Mouse (Mus musculus) MEL (cell line): ENCODE measurements around the gene Chid1. TPM values are rescaled to one million over a fixed set of nuclear protein-coding genes. Genes with fewer than 3 reads are reported as not detected.

Experiments
- DNase-seq: peaks from one replicate; pipeline ENCODE4 v3.0.0; 2011; ENCODE audit warnings: low read depth, low spot score
- H3K27ac ChIP-seq: 2 replicates; pipeline ENCODE4 v1.5.1; 2012; ENCODE audit warnings: low read depth, mild to moderate bottlenecking, control low read depth, low read length, moderate library complexity; ENCODE audit not compliant: control insufficient read depth
- H3K27me3 ChIP-seq, 2 experiments: fragments of 150-350 bp in 1 of 2; sonication (generic) in 1 of 2; 2 replicates each; pipeline ENCODE4 v1.6.1; 2012; ENCODE audit warnings: low read length in 2 of 2, mild to moderate bottlenecking in 2 of 2, improper control_type of control experiment in 1 of 2, moderate library complexity in 1 of 2; ENCODE audit not compliant: insufficient read depth in 2 of 2, control insufficient read depth in 1 of 2
- H3K36me3 ChIP-seq, 2 experiments: 2 replicates each; pipeline ENCODE4 v1.6.1; 2012 to 2014; ENCODE audit warnings: low read length in 2 of 2, improper control_type of control experiment in 1 of 2, inconsistent platforms in 1 of 2, mild to moderate bottlenecking in 1 of 2; ENCODE audit not compliant: insufficient read depth in 2 of 2, control insufficient read depth in 1 of 2
- H3K4me1 ChIP-seq, 2 experiments: fragments of 150-350 bp in 1 of 2; sonication (generic) in 1 of 2; 2 replicates each; pipeline ENCODE4 v1.6.1; 2012; ENCODE audit warnings: low read length in 2 of 2, improper control_type of control experiment in 1 of 2, mild to moderate bottlenecking in 1 of 2; ENCODE audit not compliant: insufficient read depth in 2 of 2, control insufficient read depth in 1 of 2
- H3K4me3 ChIP-seq, 2 experiments: fragments of 150-350 bp in 1 of 2; sonication (generic) in 1 of 2; 2 replicates each; pipeline ENCODE4 v1.5.1; 2012; ENCODE audit warnings: low read depth in 2 of 2, low read length in 2 of 2, mild to moderate bottlenecking in 2 of 2, moderate library complexity in 2 of 2, control low read depth in 1 of 2, improper control_type of control experiment in 1 of 2; ENCODE audit not compliant: control insufficient read depth in 1 of 2, insufficient read depth in 1 of 2
- H3K79me2 ChIP-seq: 2 replicates; pipeline ENCODE4 v1.6.1; 2012; ENCODE audit warnings: mild to moderate bottlenecking, low read length, moderate library complexity; ENCODE audit not compliant: control insufficient read depth, poor library complexity, insufficient read depth
- H3K9ac ChIP-seq: 2 replicates; pipeline ENCODE4 v1.6.1; 2012; ENCODE audit warnings: low read depth, mild to moderate bottlenecking, control low read depth, low read length, moderate library complexity; ENCODE audit not compliant: control insufficient read depth, poor library complexity, severe bottlenecking
- H3K9me3 ChIP-seq: fragments of 150-350 bp; sonication (generic); replicated peaks from 2 replicates; pipeline ENCODE4 v1.6.1; 2012; ENCODE audit warnings: mild to moderate bottlenecking, low read length, improper control_type of control experiment, moderate library complexity; ENCODE audit not compliant: insufficient read depth
- CHD1 ChIP-seq: IDR thresholded peaks from 2 replicates; pipeline ENCODE4 v1.6.1; 2012; ENCODE audit warnings: low read depth, mild to moderate bottlenecking, inconsistent platforms, low read length, improper control_type of control experiment
- CHD2 ChIP-seq: IDR thresholded peaks from 2 replicates; pipeline ENCODE4 v1.6.1; 2011; ENCODE audit warnings: low read length, improper control_type of control experiment
- CTCF ChIP-seq, 3 experiments: IDR thresholded peaks in 2 of 3; conservative IDR thresholded peaks in 1 of 3; 2 replicates each; pipeline ENCODE4 v1.5.1; 2011 to 2012; ENCODE audit warnings: low read length in 3 of 3, low read depth in 2 of 3, mild to moderate bottlenecking in 2 of 3, improper control_type of control experiment in 1 of 3, inconsistent platforms in 1 of 3, mixed read lengths in 1 of 3, moderate library complexity in 1 of 3; ENCODE audit not compliant: control insufficient read depth in 1 of 3, insufficient read depth in 1 of 3, poor library complexity in 1 of 3, severe bottlenecking in 1 of 3
- E2F4 ChIP-seq: IDR thresholded peaks from 2 replicates; pipeline ENCODE4 v1.6.1; 2011; ENCODE audit warnings: low read depth, low read length, improper control_type of control experiment, borderline replicate concordance
- ELF1 ChIP-seq: IDR thresholded peaks from 2 replicates; pipeline ENCODE4 v1.6.1; 2014; ENCODE audit warnings: low read depth, mild to moderate bottlenecking, inconsistent platforms, low read length, improper control_type of control experiment, moderate library complexity
- EP300 ChIP-seq, 2 experiments: IDR thresholded peaks; 2 replicates each; pipeline ENCODE4 v1.6.1; 2011; ENCODE audit warnings: improper control_type of control experiment in 2 of 2, low read length in 2 of 2, low read depth in 1 of 2, mild to moderate bottlenecking in 1 of 2
- ETS1 ChIP-seq: IDR thresholded peaks from 2 replicates; pipeline ENCODE4 v1.6.1; 2012; ENCODE audit warnings: low read depth, mild to moderate bottlenecking, inconsistent platforms, low read length, improper control_type of control experiment, moderate library complexity
- GABPA ChIP-seq: IDR thresholded peaks from 2 replicates; pipeline ENCODE4 v1.6.1; 2012; ENCODE audit warnings: low read depth, mild to moderate bottlenecking, inconsistent platforms, low read length, improper control_type of control experiment, moderate library complexity
- GATA1 ChIP-seq: IDR thresholded peaks from 2 replicates; pipeline ENCODE4 v1.6.1; 2011; ENCODE audit warnings: low read depth, low read length, improper control_type of control experiment
- HCFC1 ChIP-seq: IDR thresholded peaks from 2 replicates; pipeline ENCODE4 v1.6.1; 2012; ENCODE audit warnings: low read depth, mild to moderate bottlenecking, inconsistent platforms, low read length, improper control_type of control experiment, moderate library complexity
- KAT2A ChIP-seq: conservative IDR thresholded peaks from 2 replicates; pipeline ENCODE4 v1.6.1; 2012; ENCODE audit warnings: low read depth, low read length, improper control_type of control experiment, inconsistent platforms
- MAFK ChIP-seq: IDR thresholded peaks from 2 replicates; pipeline ENCODE4 v1.6.1; 2011; ENCODE audit warnings: low read depth, mild to moderate bottlenecking, low read length, improper control_type of control experiment, borderline replicate concordance
- MAX ChIP-seq: IDR thresholded peaks from 2 replicates; pipeline ENCODE4 v1.6.1; 2011; ENCODE audit warnings: low read length, improper control_type of control experiment
- MAZ ChIP-seq: IDR thresholded peaks from 2 replicates; pipeline ENCODE4 v1.6.1; 2012; ENCODE audit warnings: low read depth, mild to moderate bottlenecking, inconsistent platforms, low read length, improper control_type of control experiment
- MYB ChIP-seq: IDR thresholded peaks from 2 replicates; pipeline ENCODE4 v1.6.1; 2011; ENCODE audit warnings: mild to moderate bottlenecking, low read depth, low read length, improper control_type of control experiment
- MYC ChIP-seq: IDR thresholded peaks from 2 replicates; pipeline ENCODE4 v1.6.1; 2011; ENCODE audit warnings: low read depth, mild to moderate bottlenecking, low read length, improper control_type of control experiment, moderate library complexity
- NELFE ChIP-seq: IDR thresholded peaks from 2 replicates; pipeline ENCODE4 v1.6.1; 2011; ENCODE audit warnings: low read depth, low read length, improper control_type of control experiment
- NRF1 ChIP-seq: IDR thresholded peaks from 2 replicates; pipeline ENCODE4 v1.6.1; 2014; ENCODE audit warnings: low read depth, mild to moderate bottlenecking, inconsistent platforms, low read length, improper control_type of control experiment, moderate library complexity; ENCODE audit not compliant: poor library complexity, insufficient read depth, severe bottlenecking
- POLR2AphosphoS2 ChIP-seq: IDR thresholded peaks from 2 replicates; pipeline ENCODE4 v1.6.1; 2011; ENCODE audit warnings: low read length, improper control_type of control experiment
- POLR2AphosphoS5 ChIP-seq: IDR thresholded peaks from 2 replicates; pipeline ENCODE4 v1.6.1; 2012; ENCODE audit warnings: low read depth, borderline replicate concordance, mild to moderate bottlenecking, inconsistent platforms, low read length, moderate library complexity, mixed read lengths
- RAD21 ChIP-seq: IDR thresholded peaks from 2 replicates; pipeline ENCODE4 v1.6.1; 2011; ENCODE audit warnings: mild to moderate bottlenecking, low read depth, low read length, improper control_type of control experiment
- RCOR1 ChIP-seq: IDR thresholded peaks from 2 replicates; pipeline ENCODE4 v1.6.1; 2012; ENCODE audit warnings: low read depth, mild to moderate bottlenecking, inconsistent platforms, low read length, improper control_type of control experiment
- SIN3A ChIP-seq: IDR thresholded peaks from 2 replicates; pipeline ENCODE4 v1.6.1; 2012; ENCODE audit warnings: low read length, improper control_type of control experiment, inconsistent platforms
- SMC3 ChIP-seq: IDR thresholded peaks from 2 replicates; pipeline ENCODE4 v1.6.1; 2011; ENCODE audit warnings: low read depth, low read length, improper control_type of control experiment
- TAL1 ChIP-seq: IDR thresholded peaks from 2 replicates; pipeline ENCODE4 v1.6.1; 2012; ENCODE audit warnings: mild to moderate bottlenecking, inconsistent platforms, low read length, moderate library complexity, mixed read lengths
- TBP ChIP-seq: IDR thresholded peaks from 2 replicates; pipeline ENCODE4 v1.8.0; 2011; ENCODE audit warnings: low read depth, low read length, improper control_type of control experiment
- TCF12 ChIP-seq: IDR thresholded peaks from 2 replicates; pipeline ENCODE4 v1.6.1; 2014; ENCODE audit warnings: low read depth, mild to moderate bottlenecking, inconsistent platforms, low read length, improper control_type of control experiment, moderate library complexity
- UBTF ChIP-seq: IDR thresholded peaks from 2 replicates; pipeline ENCODE4 v1.6.1; 2012; ENCODE audit warnings: low read depth, mild to moderate bottlenecking, inconsistent platforms, low read length, improper control_type of control experiment, moderate library complexity, borderline replicate concordance; ENCODE audit not compliant: insufficient read depth
- USF2 ChIP-seq, 2 experiments: IDR thresholded peaks; 2 replicates each; pipeline ENCODE4 v1.6.1; 2011 to 2012; ENCODE audit warnings: improper control_type of control experiment in 2 of 2, low read length in 2 of 2, borderline replicate concordance in 1 of 2, inconsistent platforms in 1 of 2, low read depth in 1 of 2, mild to moderate bottlenecking in 1 of 2; ENCODE audit not compliant: insufficient read depth in 1 of 2
- ZNF384 ChIP-seq: IDR thresholded peaks from 2 replicates; pipeline ENCODE4 v1.6.1; 2012; ENCODE audit warnings: low read depth, mild to moderate bottlenecking, inconsistent platforms, low read length, improper control_type of control experiment
- polyA plus RNA-seq, 2 experiments: library from polyadenylated mRNA; stranded (reverse) in 1 of 2; unstranded in 1 of 2; fragments of >175 nt in 1 of 2; fragments of >200 nt in 1 of 2; gene quantifications; 2 replicates each; pipeline versions ENCODE4 v1.2.1 to v1.2.4; 2012; ENCODE audit warnings: low replicate concordance in 2 of 2, low read depth in 1 of 2; ENCODE audit not compliant: insufficient read length in 2 of 2, insufficient read depth in 1 of 2, missing spikeins in 1 of 2
- total RNA-seq: library from RNA; depleted of rRNA; stranded (reverse); fragments of 300-350 nt; gene quantifications from 2 replicates; pipeline ENCODE4 v1.2.3, GENCODE M21; 2012

Gene Chid1
- total and polyA plus RNA-seq, 3 experiments: 36.1 to 46.7 TPM; not detected in 1

- H3K4me3 ChIP-seq: no peak overlapping the region
- H3K4me1 ChIP-seq: peaks cover 12 to 31% of the 10 kb centered on the region in 2 experiments
- H3K27ac ChIP-seq: no peak overlapping the region
- H3K36me3 ChIP-seq: peaks cover 0 to 36% of the 10 kb centered on the region in 2 experiments; a peak in 2 of 4 replicates
- peaks cover 33% of the 10 kb centered on the region for H3K79me2 ChIP-seq
- no peaks in the 10 kb centered on the region for H3K27me3 ChIP-seq
- no peaks in the 10 kb centered on the region for H3K9me3 ChIP-seq
- no peak overlapping the region for H3K9ac ChIP-seq
- no peak for DNase-seq
- TF ChIP-seq USF2 (IDR thresholded peaks at IDR 0.05; ENCODE audit: borderline replicate concordance in 1 of 2, insufficient read depth in 1 of 2, low read depth in 1 of 2, low read length in 2 of 2) (no peak), CTCF (IDR thresholded peaks at IDR 0.05 in 2 of 3, conservative IDR thresholded peaks at IDR 0.05 in 1 of 3; ENCODE audit: control insufficient read depth in 1 of 3, insufficient read depth in 1 of 3, low read depth in 2 of 3, low read length in 3 of 3, poor library complexity in 1 of 3, severe bottlenecking in 1 of 3) (no peak), GATA1 (no peak), MYB (no peak), ETS1 (no peak), TAL1 (no peak), MAZ (no peak)
Measured at GRCm38 (mm10) chr7:141575481-141575880, 35.8 kb upstream of the Chid1 start.

- Histone ChIP-seq H3K36me3 (peaks cover 0 to 33% of the 10 kb centered on the region in 2 experiments; a peak in 3 of 4 replicates), H3K27me3 (no peaks in the 10 kb centered on the region), H3K4me1 (peaks cover 12 to 31% of the 10 kb centered on the region in 2 experiments), H3K9ac (no peak overlapping the region), H3K9me3 (no peaks in the 10 kb centered on the region), H3K4me3 (peak overlapping the region in 1 of 2 experiments; percentile 21; a peak in 1 of 4 replicates), H3K27ac (peak overlapping the region; percentile 6; the same call in 1 of the 2 replicates), H3K79me2 (peaks cover 27% of the 10 kb centered on the region)
- DNase-seq: peak; percentile 54
- TF ChIP-seq MYB (no peak), ETS1 (no peak), SIN3A (peak; percentile 60), TAL1 (no peak), CTCF (IDR thresholded peaks at IDR 0.05 in 2 of 3, conservative IDR thresholded peaks at IDR 0.05 in 1 of 3; ENCODE audit: control insufficient read depth in 1 of 3, insufficient read depth in 1 of 3, low read depth in 2 of 3, low read length in 3 of 3, poor library complexity in 1 of 3, severe bottlenecking in 1 of 3) (no peak), ZNF384 (no peak), TBP (no peak), TCF12 (peak; percentile 38; the same call in 1 of the 2 replicates), EP300 (IDR thresholded peaks at IDR 0.05; ENCODE audit: low read depth in 1 of 2, low read length in 2 of 2) (peak; percentile 44 to 62; a peak in 3 of 4 replicates), USF2 (IDR thresholded peaks at IDR 0.05; ENCODE audit: borderline replicate concordance in 1 of 2, insufficient read depth in 1 of 2, low read depth in 1 of 2, low read length in 2 of 2) (no peak), CHD1 (no peak), MYC (no peak), ELF1 (peak; percentile 20; the same call in 1 of the 2 replicates), RAD21 (no peak), UBTF (no peak), POLR2AphosphoS5 (no peak), MAFK (no peak), KAT2A (no peak), RCOR1 (0 out of 2 replicates have a peak, but pooled peaks have one; percentile 41), GATA1 (peak; percentile 43; the same call in 1 of the 2 replicates), E2F4 (no peak), MAX (no peak), GABPA (no peak), NELFE (no peak), SMC3 (no peak), NRF1 (no peak), HCFC1 (0 out of 2 replicates have a peak, but pooled peaks have one; percentile 29), POLR2AphosphoS2 (no peak), CHD2 (no peak)
Measured at GRCm38 (mm10) chr7:141574041-141574440, 34.4 kb upstream of the Chid1 start.
